Comparison of ENCODE assay signal across 23 mouse cellular contexts in genomic region chr4:145298846-145299245, GRCm38 (mm10). TPM values are rescaled to one million over a fixed set of nuclear protein-coding genes. Genes with fewer than 3 reads are reported as not detected.
A peak's percentile ranks its signal among the peaks of the same experiment; 100 is the strongest.
DNase-seq lines count a peak whose midpoint lies in the region; ATAC-seq and TF ChIP-seq lines count a peak whose summit lies in the region.
"Had no signal": no experiment of that assay in that cellular context is flagged by ENCODE, and none has a peak within 500 bp of the region (broad histone marks: within the 10 kb centered on the region; RNA-seq: fewer than 3 reads in every experiment).

No protein-coding gene starts in this region.

- peak; percentile 36; the same call in 1 of the 2 replicates for ATAC-seq in forebrain, postnatal 0 days
- no peak for ATAC-seq in forebrain, embryonic 12.5 days (ENCODE audit: low FRiP score)
- ATAC-seq: activated CD4-positive, CD25-positive, alpha-beta regulatory T cell, adult 4 months; CD4-positive, CD25-positive, alpha-beta regulatory T cell, adult 4 months; Patski had no signal

- TF ChIP-seq CTCF in forebrain, postnatal 0 days (IDR thresholded peaks at IDR 0.05; ENCODE audit: low read depth) = no peak
- TF ChIP-seq CTCF in testis, adult 2 months (IDR thresholded peaks at IDR 0.05; ENCODE audit: control insufficient read depth, insufficient read depth, insufficient replicate concordance, low read depth, low read length) = no peak

- H3K9me3 ChIP-seq in forebrain, postnatal 0 days (ENCODE audit: low read length) = no peaks in the 10 kb centered on the region
- H3K9me3 ChIP-seq in forebrain, embryonic 12.5 days = no peaks in the 10 kb centered on the region

- H3K27ac ChIP-seq in forebrain, postnatal 0 days (ENCODE audit: low read depth, low read length) = no peak overlapping the region
- no peak overlapping the region for H3K27ac ChIP-seq in forebrain, embryonic 12.5 days
- H3K27ac ChIP-seq in testis, adult 2 months (ENCODE audit: control insufficient read depth, insufficient read depth, low read depth, low read length) = peak overlapping the region; percentile 7

- TF ChIP-seq POLR2A in testis, adult 2 months (IDR thresholded peaks at IDR 0.05; ENCODE audit: control insufficient read depth, low read depth, low read length) = no peak

- no peak overlapping the region for H3K4me3 ChIP-seq in forebrain, postnatal 0 days (ENCODE audit: low read depth, low read length)
- H3K4me3 ChIP-seq in forebrain, embryonic 12.5 days (replicated peaks) = no peak overlapping the region
- peak overlapping the region; percentile 39 for H3K4me3 ChIP-seq in testis, adult 2 months (ENCODE audit: control insufficient read depth, low read depth, low read length)

- 85% methylated on average over 7 of the region's 7 CpGs for WGBS in forebrain, postnatal 0 days
- 87% methylated on average over 7 of the region's 7 CpGs for WGBS in forebrain, embryonic 12.5 days

- DNase-seq in adrenal gland, adult 8-10 months = peak; percentile 54
- DNase-seq in adrenal gland, adult 18-20 months (ENCODE audit: low spot score in 2 of 2) = no peak
- no peak for DNase-seq in forebrain, postnatal 0 days
- no peak for DNase-seq in testis, postnatal 14 days (ENCODE audit: low spot score)
- DNase-seq: adrenal gland, adult 2 months; adrenal gland, postnatal 10 days; adrenal gland, postnatal 14 days; adrenal gland, postnatal 25 days; B cell, adult 2 months; cerebellum, adult 11 months; cerebellum, adult 11-12 months; cerebellum, adult 18-20 months; cerebellum, adult 2 months; cerebellum, adult 8-10 months had no signal

- no peak overlapping the region for H3K9ac ChIP-seq in forebrain, postnatal 0 days
- H3K9ac ChIP-seq in forebrain, embryonic 12.5 days = no peak overlapping the region

- no peaks in the 10 kb centered on the region for H3K27me3 ChIP-seq in forebrain, postnatal 0 days (ENCODE audit: insufficient read depth, low read length)
- H3K27me3 ChIP-seq in forebrain, embryonic 12.5 days = no peaks in the 10 kb centered on the region
- no peaks in the 10 kb centered on the region for H3K27me3 ChIP-seq in testis, adult 2 months (ENCODE audit: control insufficient read depth, insufficient read depth, low read length)
- H3K27me3 ChIP-seq: CH12.LX, Patski had no signal

- H3K4me1 ChIP-seq in forebrain, postnatal 0 days (ENCODE audit: insufficient read depth) = no peaks in the 10 kb centered on the region
- no peaks in the 10 kb centered on the region for H3K4me1 ChIP-seq in forebrain, embryonic 12.5 days
- peaks cover 9% of the 10 kb centered on the region for H3K4me1 ChIP-seq in testis, adult 2 months (ENCODE audit: control insufficient read depth, insufficient read depth, low read length)

- no peak overlapping the region for H3K4me2 ChIP-seq in forebrain, postnatal 0 days (ENCODE audit: low read depth)
- no peak overlapping the region for H3K4me2 ChIP-seq in forebrain, embryonic 12.5 days

- no peaks in the 10 kb centered on the region for H3K36me3 ChIP-seq in forebrain, postnatal 0 days (ENCODE audit: insufficient read depth)
- H3K36me3 ChIP-seq in forebrain, embryonic 12.5 days (replicated peaks) = no peaks in the 10 kb centered on the region
- no peaks in the 10 kb centered on the region for H3K36me3 ChIP-seq in testis, adult 2 months (ENCODE audit: control insufficient read depth, insufficient read depth, low read length)
- H3K36me3 ChIP-seq: G1E had no signal

RNA-seq across cellular contexts. Expression of gene Tnfrsf8, which starts 16.1 kb away (rescaled TPM):
- under 1 TPM; 0.22 to 0.87 (median 0.48) TPM for total RNA-seq in adrenal gland, adult 8-10 months (2022)
- total RNA-seq in adrenal gland, adult 18-20 months (2021) = under 1 TPM; 0.13 to 0.36 TPM
- total RNA-seq in forebrain, postnatal 0 days (2014; rRNA removed) = 1.1 and 3.3 TPM in 2 replicates
- polyA plus RNA-seq in forebrain, postnatal 0 days (2015; fragmentation: Nextera tagmentation; extraction: Ambion mirVana) = 0.80 and 1.5 TPM in 2 replicates
- polyA plus RNA-seq in forebrain, embryonic 12.5 days (2016; fragmentation: Nextera tagmentation; extraction: Ambion mirVana) = 0.10 and 0.21 TPM in 2 replicates
- 1.5 TPM in 2 replicates for polyA plus RNA-seq in testis, adult 2 months (2012; rRNA removed)
- total RNA-seq: MEL had no signal
- polyA plus RNA-seq: C2C12, G1E had no signal

RNA-seq across cellular contexts. Expression of gene Tnfrsf1b, which starts 52.2 kb away (rescaled TPM):
- 10 to 100 TPM in 2 of 4 experiments, 1 to 10 TPM in 2; 6.9 to 17.0 (median 11.6) TPM for total RNA-seq in adrenal gland, adult 8-10 months (2022)
- total RNA-seq in adrenal gland, adult 18-20 months (2021) = 10 to 100 TPM in 1 of 2 experiments, 1 to 10 TPM in 1; 8.5 to 18.4 TPM
- total RNA-seq in forebrain, postnatal 0 days (2014; rRNA removed) = 3.7 and 10.7 TPM in 2 replicates
- polyA plus RNA-seq in forebrain, postnatal 0 days (2015; fragmentation: Nextera tagmentation; extraction: Ambion mirVana) = 1.5 and 2.4 TPM in 2 replicates
- polyA plus RNA-seq in forebrain, embryonic 12.5 days (2016; fragmentation: Nextera tagmentation; extraction: Ambion mirVana) = 1.3 and 1.6 TPM in 2 replicates
- 0.96 and 1.0 TPM in 2 replicates for polyA plus RNA-seq in testis, adult 2 months (2012; rRNA removed)
- total RNA-seq: G1E had no signal
- polyA plus RNA-seq: G1E had no signal
